Mouse (Mus musculus) forebrain, embryonic 16.5 days (tissue): ENCODE results near the gene Abca17. TPM values are rescaled to one million over a fixed set of nuclear protein-coding genes. Genes with fewer than 3 reads are reported as not detected.

Experiments
- ATAC-seq: fragments of 200-750 bp; cut with Nextera tagmentation; 2 replicates; pipeline ENCODE4 v1.8.0; 2017; ENCODE audit warnings: mild to moderate bottlenecking, moderate library complexity
- H3K27ac ChIP-seq: fragments of 300-500 bp; sonication (generic); 2 replicates; pipeline ENCODE4 v1.5.1; 2014; ENCODE audit warnings: low read length, control low read depth
- H3K27me3 ChIP-seq: fragments of 300-500 bp; sonication (generic); replicated peaks from 2 replicates; pipeline ENCODE4 v1.6.1; 2014; ENCODE audit warnings: low read length; ENCODE audit not compliant: control insufficient read depth, insufficient read depth
- H3K36me3 ChIP-seq: fragments of 300-500 bp; sonication (generic); 2 replicates; pipeline ENCODE4 v1.6.1; 2014; ENCODE audit not compliant: control insufficient read depth, insufficient read depth
- H3K4me1 ChIP-seq: fragments of 300-500 bp; sonication (generic); replicated peaks from 2 replicates; pipeline ENCODE4 v1.6.1; 2014; ENCODE audit warnings: low read length; ENCODE audit not compliant: control insufficient read depth, insufficient read depth
- H3K4me2 ChIP-seq: fragments of 300-500 bp; sonication (generic); 2 replicates; pipeline ENCODE4 v1.6.1; 2014; ENCODE audit warnings: mild to moderate bottlenecking, low read length, control low read depth
- H3K4me3 ChIP-seq: fragments of 300-500 bp; sonication (generic); replicated peaks from 2 replicates; pipeline ENCODE4 v1.5.1; 2014; ENCODE audit warnings: mild to moderate bottlenecking, low read length, control low read depth
- H3K9ac ChIP-seq: fragments of 300-500 bp; sonication (generic); replicated peaks from 2 replicates; pipeline ENCODE4 v1.6.1; 2014; ENCODE audit warnings: low read depth, low read length, control low read depth
- H3K9me3 ChIP-seq: fragments of 300-500 bp; sonication (generic); 2 replicates; pipeline ENCODE4 v1.6.1; 2016; ENCODE audit warnings: low read length; ENCODE audit not compliant: control insufficient read depth
- WGBS: fragments of 180-500 bp; shearing (Covaris S2); extraction: QIAGEN DNeasy Blood & Tissue Kit; methylation state at CpG from one replicate; pipeline ENCODE4 v1.1.7; 2014; 5-methylcytosine and 5-hydroxymethylcytosine counted together
- polyA plus RNA-seq: library from polyadenylated mRNA; unstranded; fragments of >200 nt; fragmentation: Nextera tagmentation; extraction: Ambion mirVana; gene quantifications from 2 replicates; pipeline ENCODE4 v1.2.1, GENCODE M21; 2015

The Abca17 gene
- 0.47 and 0.97 TPM in 2 replicates for polyA plus RNA-seq

GRCm38 (mm10) chr17:24350926-24351759 is at the start of gene Abca17:
Gene Abca17 (minus strand): TSS chr17:24351068.
- no peaks in the 10 kb centered on the region for H3K36me3 ChIP-seq
- H3K4me2 ChIP-seq: peak within 1 kb of the TSS; percentile 66
- H3K9ac ChIP-seq: peak within 1 kb of the TSS; percentile 86
- peaks cover 27% of the 10 kb centered on the region for H3K4me1 ChIP-seq
- 5% methylated on average over 42 of the region's 42 CpGs for WGBS
- peak within 1 kb of the TSS; percentile 69 for H3K4me3 ChIP-seq
- H3K9me3 ChIP-seq: no peaks in the 10 kb centered on the region
- no peak within 1 kb of the TSS; the same call in 1 of the 2 replicates for H3K27ac ChIP-seq
- peak; percentile 29; the same call in 1 of the 2 replicates for ATAC-seq
- 0 out of 2 replicates have a peak, but pooled peaks cover 4% of the 10 kb centered on the region for H3K27me3 ChIP-seq

DNA sequence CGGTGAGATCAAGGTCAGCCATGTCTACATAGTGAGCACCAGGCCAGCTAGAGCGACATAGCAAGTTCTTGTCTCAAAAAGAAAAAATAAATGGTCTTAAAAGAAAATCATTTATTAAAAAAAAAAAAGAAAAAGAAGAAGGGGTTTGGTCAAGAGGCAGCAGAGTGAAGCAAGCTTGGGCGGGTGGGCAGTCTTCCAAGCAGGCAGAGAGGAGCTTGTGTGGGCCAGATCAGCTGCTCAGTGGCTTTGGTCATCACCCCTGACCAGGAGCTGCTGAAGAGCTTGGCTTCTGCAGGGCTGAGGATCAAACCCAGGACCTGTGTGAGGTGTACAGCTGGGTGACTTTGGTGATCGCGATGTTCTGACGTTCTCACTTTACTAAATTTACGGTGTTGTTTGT is 43.6 kb upstream of the Abca17 start:
- Histone ChIP-seq H3K4me3 (no peak overlapping the region), H3K27me3 (no peaks in the 10 kb centered on the region), H3K4me1 (no peaks in the 10 kb centered on the region), H3K36me3 (peaks cover 2% of the 10 kb centered on the region; the same call in 1 of the 2 replicates), H3K9me3 (no peaks in the 10 kb centered on the region), H3K27ac (no peak overlapping the region), H3K9ac (no peak overlapping the region), H3K4me2 (no peak overlapping the region)
- no peak for ATAC-seq
- 87% methylated on average over 7 of the region's 7 CpGs for WGBS

GRCm38 (mm10) chr17:24393527-24393926 is 42.7 kb upstream of the Abca17 start:
- H3K4me2 ChIP-seq: no peak overlapping the region
- no peaks in the 10 kb centered on the region for H3K4me1 ChIP-seq
- H3K36me3 ChIP-seq: peaks cover 2% of the 10 kb centered on the region; the same call in 1 of the 2 replicates
- H3K4me3 ChIP-seq: no peak overlapping the region
- H3K27ac ChIP-seq: no peak overlapping the region
- ATAC-seq: no peak
- no peaks in the 10 kb centered on the region for H3K27me3 ChIP-seq
- 36% methylated on average over 4 of the region's 4 CpGs for WGBS
- H3K9ac ChIP-seq: no peak overlapping the region
- no peaks in the 10 kb centered on the region for H3K9me3 ChIP-seq

DNA sequence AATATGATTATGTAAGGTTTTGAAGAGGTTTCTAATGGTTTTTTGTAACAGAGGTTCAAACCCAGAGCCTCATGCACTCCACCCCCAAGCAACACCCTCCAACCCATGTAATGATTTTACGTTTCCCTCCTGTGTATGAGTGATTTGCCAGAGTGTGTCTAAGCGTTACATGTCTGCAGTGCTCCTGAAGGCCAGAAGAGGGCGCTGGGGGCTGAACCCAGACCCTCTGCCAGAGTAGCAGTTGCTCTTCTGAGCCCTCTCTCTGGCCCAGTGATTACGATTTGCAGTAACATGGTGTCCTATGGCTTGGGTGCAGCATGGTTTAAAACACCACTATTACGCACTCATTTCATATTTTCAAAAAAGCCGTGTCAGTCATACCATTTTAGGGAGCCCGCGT is 40.3 kb upstream of the Abca17 start:
- no peak for ATAC-seq
- WGBS: 66% methylated on average over 8 of the region's 8 CpGs

DNA sequence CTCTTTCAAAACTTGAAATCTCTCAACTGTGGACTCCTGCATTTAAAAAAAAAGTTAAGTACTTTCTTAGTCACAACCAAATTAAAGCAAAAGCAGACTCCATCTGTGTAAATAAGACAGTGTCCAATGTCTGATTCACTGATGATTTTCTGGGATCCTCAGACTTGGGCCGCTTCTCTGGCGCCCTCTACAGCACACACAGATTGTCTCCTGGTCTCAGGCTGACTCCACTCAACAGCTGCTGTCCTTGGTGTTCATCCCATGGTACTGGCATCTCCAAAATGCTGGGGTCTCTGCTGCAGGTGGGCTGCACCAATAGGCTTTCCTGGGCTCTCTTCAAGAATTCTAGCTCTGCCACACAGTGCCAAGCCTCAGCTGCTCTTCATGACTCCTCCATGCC is 39.0 kb upstream of the Abca17 start:
- no peak overlapping the region for H3K27ac ChIP-seq

More for the DNA sequence above, 40.3 kb upstream of the Abca17 start:
- Histone ChIP-seq H3K9ac (no peak overlapping the region), H3K9me3 (no peaks in the 10 kb centered on the region), H3K27ac (no peak overlapping the region), H3K4me2 (no peak overlapping the region), H3K27me3 (no peaks in the 10 kb centered on the region), H3K4me3 (no peak overlapping the region), H3K36me3 (peaks cover 6% of the 10 kb centered on the region; the same call in 1 of the 2 replicates), H3K4me1 (no peaks in the 10 kb centered on the region)

GRCm38 (mm10) chr17:24388711-24389110 is 37.8 kb upstream of the Abca17 start:
- H3K36me3 ChIP-seq: peaks cover 15% of the 10 kb centered on the region
- no peaks in the 10 kb centered on the region for H3K4me1 ChIP-seq
- no peak overlapping the region for H3K27ac ChIP-seq
- no peak overlapping the region for H3K4me2 ChIP-seq
- no peak overlapping the region for H3K4me3 ChIP-seq
- 88% methylated on average over 5 of the region's 5 CpGs for WGBS
- ATAC-seq: no peak
- no peaks in the 10 kb centered on the region for H3K9me3 ChIP-seq
- H3K27me3 ChIP-seq: no peaks in the 10 kb centered on the region
- H3K9ac ChIP-seq: no peak overlapping the region

More for the DNA sequence above, 39.0 kb upstream of the Abca17 start:
- no peak overlapping the region for H3K4me3 ChIP-seq
- no peak; the same call in 1 of the 2 replicates for ATAC-seq
- H3K36me3 ChIP-seq: peaks cover 11% of the 10 kb centered on the region; the same call in 1 of the 2 replicates
- 3% methylated on average over 2 of the region's 2 CpGs for WGBS
- no peaks in the 10 kb centered on the region for H3K27me3 ChIP-seq
- no peaks in the 10 kb centered on the region for H3K9me3 ChIP-seq
- H3K9ac ChIP-seq: no peak overlapping the region
- H3K4me1 ChIP-seq: no peaks in the 10 kb centered on the region
- no peak overlapping the region for H3K4me2 ChIP-seq

GRCm38 (mm10) chr17:24383789-24384188 is 32.9 kb upstream of the Abca17 start:
- H3K27ac ChIP-seq: no peak overlapping the region
- H3K9ac ChIP-seq: no peak overlapping the region
- no peak for ATAC-seq
- H3K36me3 ChIP-seq: peaks cover 25% of the 10 kb centered on the region
- H3K4me3 ChIP-seq: no peak overlapping the region
- H3K27me3 ChIP-seq: no peaks in the 10 kb centered on the region
- H3K4me1 ChIP-seq: no peaks in the 10 kb centered on the region
- no peaks in the 10 kb centered on the region for H3K9me3 ChIP-seq
- WGBS: 87% methylated on average over 8 of the region's 8 CpGs
- H3K4me2 ChIP-seq: no peak overlapping the region

DNA sequence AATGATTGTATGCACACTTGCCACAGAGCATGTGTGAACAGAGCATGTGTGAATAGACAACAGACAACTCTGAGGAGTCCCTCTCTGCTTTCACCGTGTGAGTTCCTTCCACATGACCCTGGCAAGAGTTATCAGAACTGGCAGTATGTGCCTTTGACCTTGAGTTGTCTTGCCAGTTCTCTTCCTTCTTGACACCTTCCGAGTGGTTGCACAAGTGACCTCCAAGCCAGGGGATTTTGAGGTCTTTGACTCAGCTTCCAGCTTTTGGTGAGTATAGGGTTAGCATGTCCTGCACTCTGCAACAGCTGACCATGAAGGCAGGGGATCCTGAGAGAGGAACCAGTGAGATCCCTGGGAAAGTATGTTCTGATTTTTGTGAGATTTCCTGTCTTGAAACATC is 27.6 kb upstream of the Abca17 start:
- Histone ChIP-seq H3K9ac (no peak overlapping the region), H3K9me3 (no peaks in the 10 kb centered on the region), H3K27me3 (no peaks in the 10 kb centered on the region), H3K27ac (no peak overlapping the region), H3K4me2 (no peak overlapping the region), H3K4me3 (no peak overlapping the region), H3K4me1 (no peaks in the 10 kb centered on the region), H3K36me3 (peaks cover 26% of the 10 kb centered on the region)
- 96% methylated on average over 2 of the region's 2 CpGs for WGBS
- ATAC-seq: no peak

DNA sequence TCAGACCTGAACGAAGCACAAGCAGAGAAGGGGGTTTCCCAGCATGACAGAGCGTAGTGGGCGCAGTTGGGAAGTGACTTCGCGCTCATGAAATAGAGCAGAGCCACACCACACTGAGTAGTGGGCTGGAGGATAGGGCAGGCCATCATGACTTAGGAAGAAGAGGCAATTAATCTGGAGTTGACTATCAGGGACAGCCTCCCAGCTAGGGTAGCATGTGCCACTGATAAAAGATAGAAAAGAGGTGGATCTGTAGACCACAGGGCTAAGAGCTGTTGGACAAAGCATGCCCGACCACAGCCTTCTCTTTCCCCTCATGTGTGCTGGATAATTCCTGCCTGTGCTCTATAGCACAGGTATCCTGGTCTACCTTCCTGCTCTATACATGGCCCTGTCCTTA is 25.0 kb upstream of the Abca17 start:
- Histone ChIP-seq H3K4me2 (no peak overlapping the region), H3K4me3 (no peak overlapping the region), H3K36me3 (peaks cover 23% of the 10 kb centered on the region), H3K9ac (no peak overlapping the region), H3K27ac (no peak overlapping the region), H3K9me3 (no peaks in the 10 kb centered on the region), H3K27me3 (no peaks in the 10 kb centered on the region), H3K4me1 (no peaks in the 10 kb centered on the region)
- no peak for ATAC-seq
- WGBS: 91% methylated on average over 6 of the region's 6 CpGs
